Mouse (Mus musculus) G1E-ER4 (cell line): ENCODE results near the gene Fstl3. TPM values are rescaled to one million over a fixed set of nuclear protein-coding genes. Genes with fewer than 3 reads are reported as not detected.

Experiments
- GATA1 ChIP-seq: IDR thresholded peaks from one replicate; pipeline ENCODE4 v1.8.0; 2012; ENCODE audit warnings: low read length, inconsistent platforms
- polyA plus RNA-seq: library from polyadenylated mRNA; stranded (reverse); fragments of >175 nt; gene quantifications from 2 replicates; pipeline ENCODE4 v1.2.3, GENCODE M21; 2012

The Fstl3 gene
- polyA plus RNA-seq, 1 experiment: 0.11 TPM

- TF ChIP-seq GATA1: no peak
Measured at GRCm38 (mm10) chr10:79793738-79794490, 16.8 kb downstream of the Fstl3 start.

GRCm38 (mm10) chr10:79794491-79794931 lies 17.4 kb downstream of the Fstl3 start:
- TF ChIP-seq GATA1: no peak

GRCm38 (mm10) chr10:79795905-79796304 lies 18.8 kb downstream of the Fstl3 start:
- TF ChIP-seq GATA1: no peak

- TF ChIP-seq GATA1: no peak
Measured at GRCm38 (mm10) chr10:79797326-79797725, 20.3 kb downstream of the Fstl3 start.

GRCm38 (mm10) chr10:79798289-79798928 lies 21.3 kb downstream of the Fstl3 start:
- no peak for TF ChIP-seq GATA1

GRCm38 (mm10) chr10:79800508-79800907 lies 23.4 kb downstream of the Fstl3 start:
- no peak for TF ChIP-seq GATA1

GRCm38 (mm10) chr10:79801837-79802236 lies 24.8 kb downstream of the Fstl3 start:
- TF ChIP-seq GATA1: no peak

GRCm38 (mm10) chr10:79802331-79802971 lies 25.4 kb downstream of the Fstl3 start:
- TF ChIP-seq GATA1: no peak

- no peak for TF ChIP-seq GATA1
Measured at GRCm38 (mm10) chr10:79803716-79804323, 26.7 kb downstream of the Fstl3 start.

GRCm38 (mm10) chr10:79805636-79806035 lies 28.6 kb downstream of the Fstl3 start:
- no peak for TF ChIP-seq GATA1

- no peak for TF ChIP-seq GATA1
Measured at GRCm38 (mm10) chr10:79806331-79806730, 29.3 kb downstream of the Fstl3 start.

GRCm38 (mm10) chr10:79806972-79807371 lies 29.9 kb downstream of the Fstl3 start:
- no peak for TF ChIP-seq GATA1

GRCm38 (mm10) chr10:79807826-79808225 lies 30.8 kb downstream of the Fstl3 start:
- TF ChIP-seq GATA1: no peak

GRCm38 (mm10) chr10:79808728-79809127 lies 31.7 kb downstream of the Fstl3 start:
- no peak for TF ChIP-seq GATA1

- TF ChIP-seq GATA1: no peak
Measured at GRCm38 (mm10) chr10:79811736-79812637, 34.9 kb downstream of the Fstl3 start.
